Mouse (Mus musculus) intestine, postnatal 0 days (tissue): ENCODE results near the gene Cdt1. TPM values are rescaled to one million over a fixed set of nuclear protein-coding genes. Genes with fewer than 3 reads are reported as not detected.
A peak's percentile ranks its signal among the peaks of the same experiment; 100 is the strongest.
"Not testable (repeated sequence)": the region's sequence is repeated elsewhere in the genome, so short reads cannot be mapped to it uniquely, and the experiment has no call there.

Experiments
- ATAC-seq: fragments of 200-750 bp; cut with Nextera tagmentation; 2 replicates; pipeline ENCODE4 v1.8.0; 2017; ENCODE audit warnings: mild to moderate bottlenecking, moderate TSS enrichment, moderate library complexity
- H3K27ac ChIP-seq: fragments of 300-500 bp; sonication (generic); 2 replicates; pipeline ENCODE4 v1.5.1; 2014; ENCODE audit warnings: mild to moderate bottlenecking, low read depth, low read length, moderate library complexity
- H3K27me3 ChIP-seq: fragments of 300-500 bp; sonication (generic); replicated peaks from 2 replicates; pipeline ENCODE4 v1.6.1; 2014; ENCODE audit warnings: low read length, mixed read lengths; ENCODE audit not compliant: control insufficient read depth, insufficient read depth
- H3K36me3 ChIP-seq: fragments of 300-500 bp; sonication (generic); 2 replicates; pipeline ENCODE4 v1.6.1; 2014; ENCODE audit warnings: mild to moderate bottlenecking, moderate library complexity; ENCODE audit not compliant: control insufficient read depth, insufficient read depth
- H3K4me1 ChIP-seq: fragments of 300-500 bp; sonication (generic); replicated peaks from 2 replicates; pipeline ENCODE4 v1.6.1; 2014; ENCODE audit warnings: antibody characterized with exemption, low read length, mixed read lengths; ENCODE audit not compliant: control insufficient read depth, insufficient read depth
- H3K4me2 ChIP-seq: fragments of 300-500 bp; sonication (generic); replicated peaks from 2 replicates; pipeline ENCODE4 v1.6.1; 2014; ENCODE audit warnings: low read depth, mild to moderate bottlenecking, moderate library complexity
- H3K4me3 ChIP-seq: fragments of 300-500 bp; sonication (generic); 2 replicates; pipeline ENCODE4 v1.5.1; 2014; ENCODE audit warnings: low read depth, low read length
- H3K9ac ChIP-seq: fragments of 300-500 bp; sonication (generic); 2 replicates; pipeline ENCODE4 v1.6.1; 2014; ENCODE audit warnings: mild to moderate bottlenecking, low read depth, low read length
- H3K9me3 ChIP-seq: fragments of 300-500 bp; sonication (generic); 2 replicates; pipeline ENCODE4 v1.6.1; 2016; ENCODE audit warnings: mixed run types; ENCODE audit not compliant: control insufficient read depth
- CTCF ChIP-seq: sonication (generic); IDR thresholded peaks from 2 replicates; pipeline ENCODE4 v1.5.1; 2016; ENCODE audit warnings: low read depth, mild to moderate bottlenecking, control low read depth, antibody characterized with exemption, moderate library complexity
- WGBS: fragments of 180-500 bp; shearing (Covaris S2); extraction: QIAGEN DNeasy Blood & Tissue Kit; methylation state at CpG from one replicate; pipeline ENCODE4 v1.1.7; 2014; 5-methylcytosine and 5-hydroxymethylcytosine counted together
- polyA plus RNA-seq: library from polyadenylated mRNA; unstranded; fragments of >200 nt; fragmentation: Nextera tagmentation; extraction: Ambion mirVana; gene quantifications from 2 replicates; pipeline ENCODE4 v1.2.1, GENCODE M21; 2015

The Cdt1 gene
- polyA plus RNA-seq, 1 experiment from 2014 or later: 13.3 TPM

GRCm38 (mm10) chr8:122571153-122571552, 3.3 kb downstream of the Cdt1 start:
- Histone ChIP-seq H3K9ac (no peak overlapping the region), H3K27ac (no peak overlapping the region; the same call in 1 of the 2 replicates), H3K4me3 (no peak overlapping the region), H3K9me3 (no peaks in the 10 kb centered on the region), H3K36me3 (peaks cover 40% of the 10 kb centered on the region), H3K4me2 (no peak overlapping the region), H3K27me3 (no peaks in the 10 kb centered on the region), H3K4me1 (peaks cover 20% of the 10 kb centered on the region; the same call in 1 of the 2 replicates)
- 89% methylated on average over 11 of the region's 11 CpGs for WGBS
- no peak for TF ChIP-seq CTCF
- ATAC-seq: no peak

GRCm38 (mm10) chr8:122571750-122572267, 4.0 kb downstream of the Cdt1 start:
- Histone ChIP-seq H3K9ac (no peak overlapping the region), H3K9me3 (no peaks in the 10 kb centered on the region), H3K27ac (peak overlapping the region; percentile 88; the same call in 1 of the 2 replicates), H3K36me3 (peaks cover 40% of the 10 kb centered on the region), H3K4me3 (no peak overlapping the region), H3K27me3 (no peaks in the 10 kb centered on the region), H3K4me2 (no peak overlapping the region), H3K4me1 (peaks cover 17% of the 10 kb centered on the region)
- 77% methylated on average over 17 of the region's 17 CpGs for WGBS
- TF ChIP-seq CTCF: no peak
- ATAC-seq: no peak

- ATAC-seq: no peak
- 57% methylated on average over 3 of the region's 3 CpGs for WGBS
- H3K27me3 ChIP-seq: no peaks in the 10 kb centered on the region
- TF ChIP-seq CTCF: no peak
- H3K9me3 ChIP-seq: no peaks in the 10 kb centered on the region
- H3K4me3 ChIP-seq: no peak overlapping the region
- H3K4me1 ChIP-seq: peaks cover 13% of the 10 kb centered on the region
- H3K36me3 ChIP-seq: peaks cover 40% of the 10 kb centered on the region
- no peak overlapping the region for H3K4me2 ChIP-seq
- no peak overlapping the region for H3K9ac ChIP-seq
- peak overlapping the region; percentile 88 for H3K27ac ChIP-seq
Measured at GRCm38 (mm10) chr8:122572751-122573150, 4.9 kb downstream of the Cdt1 start.

DNA sequence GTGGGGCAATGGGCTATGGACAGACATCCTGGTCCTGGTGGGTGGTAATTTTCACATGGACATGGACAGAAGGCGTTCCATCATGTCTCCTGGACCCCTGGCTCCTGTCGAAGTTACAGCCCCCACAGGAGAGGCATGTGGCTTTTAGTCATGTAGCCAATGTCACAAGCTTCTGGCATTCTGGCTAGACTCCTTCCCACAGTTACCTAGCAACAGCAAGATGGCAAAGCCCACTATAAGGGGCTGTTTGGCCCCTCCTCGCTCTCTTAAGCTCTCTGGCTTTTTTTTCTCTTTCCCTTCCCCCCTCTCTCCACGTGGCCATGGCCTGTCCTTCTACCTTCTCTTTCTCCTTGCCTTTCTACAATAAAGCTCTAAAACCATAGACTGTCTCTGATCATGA, 5.4 kb downstream of the Cdt1 start:
- WGBS: 50% methylated on average over 4 of the region's 4 CpGs
- H3K4me2 ChIP-seq, H3K4me3 ChIP-seq, H3K9me3 ChIP-seq, H3K9ac ChIP-seq, ATAC-seq, H3K27me3 ChIP-seq: not testable (repeated sequence)
- H3K36me3 ChIP-seq: peaks cover 40% of the 10 kb centered on the region
- H3K27ac ChIP-seq: peak overlapping the region; percentile 88
- peaks cover 13% of the 10 kb centered on the region for H3K4me1 ChIP-seq

DNA sequence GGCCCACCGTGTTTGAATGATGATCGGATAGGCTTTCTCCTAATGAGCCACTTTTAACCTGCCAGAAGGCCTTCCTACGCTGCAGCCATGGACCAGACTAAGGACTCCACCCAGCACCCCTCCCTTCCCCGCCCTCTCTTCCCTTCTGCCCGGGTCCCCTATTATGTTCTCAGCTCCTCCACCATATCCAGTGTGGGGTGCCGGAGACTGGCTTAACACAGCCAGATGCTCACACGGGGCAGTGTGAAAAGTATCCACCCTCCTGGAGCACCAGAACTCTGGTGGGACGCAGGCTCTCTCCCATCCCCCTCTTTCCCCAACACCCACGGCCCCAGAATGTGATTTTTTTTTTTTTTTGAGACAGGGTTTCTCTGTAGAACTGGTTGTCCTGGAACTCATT, 5.8 kb downstream of the Cdt1 start:
- H3K36me3 ChIP-seq: peaks cover 40% of the 10 kb centered on the region
- H3K9me3 ChIP-seq: no peaks in the 10 kb centered on the region
- H3K27ac ChIP-seq: peak overlapping the region; percentile 88
- no peaks in the 10 kb centered on the region for H3K27me3 ChIP-seq
- H3K9ac ChIP-seq: no peak overlapping the region
- H3K4me1 ChIP-seq: peaks cover 13% of the 10 kb centered on the region
- ATAC-seq: no peak
- TF ChIP-seq CTCF: no peak
- no peak overlapping the region for H3K4me2 ChIP-seq
- no peak overlapping the region for H3K4me3 ChIP-seq
- 56% methylated on average over 9 of the region's 9 CpGs for WGBS

- no peak overlapping the region for H3K4me3 ChIP-seq
- H3K9me3 ChIP-seq: no peaks in the 10 kb centered on the region
- no peak overlapping the region; the same call in 1 of the 2 replicates for H3K4me2 ChIP-seq
- no peak; the same call in 1 of the 2 replicates for ATAC-seq
- 17% methylated on average over 3 of the region's 3 CpGs for WGBS
- TF ChIP-seq CTCF: no peak
- peak overlapping the region; percentile 88 for H3K27ac ChIP-seq
- no peaks in the 10 kb centered on the region for H3K27me3 ChIP-seq
- peaks cover 40% of the 10 kb centered on the region for H3K36me3 ChIP-seq
- H3K9ac ChIP-seq: peak overlapping the region; percentile 27; the same call in 1 of the 2 replicates
- peaks cover 13% of the 10 kb centered on the region; the same call in 1 of the 2 replicates for H3K4me1 ChIP-seq
Measured at GRCm38 (mm10) chr8:122574264-122574663, 6.4 kb downstream of the Cdt1 start.
